Mouse (Mus musculus) thymus, adult 2 months (tissue): ENCODE results near the gene Tenm2.

Experiments used
- CTCF ChIP-seq: fragments of 200-500 bp; IDR thresholded peaks from 2 replicates; pipeline ENCODE4 v1.5.1; 2012; ENCODE audit warnings: mild to moderate bottlenecking, control low read depth, low read length, moderate library complexity, borderline replicate concordance; ENCODE audit not compliant: control insufficient read depth, poor library complexity, insufficient read depth; ENCODE audit errors: extremely low read depth
- POLR2A ChIP-seq: fragments of 200-500 bp; IDR thresholded peaks from 2 replicates; pipeline ENCODE4 v1.6.1; 2012; ENCODE audit warnings: mild to moderate bottlenecking, low read length, control low read depth, moderate library complexity; ENCODE audit not compliant: control insufficient read depth, poor library complexity, insufficient read depth; ENCODE audit errors: extremely low read depth

DNA sequence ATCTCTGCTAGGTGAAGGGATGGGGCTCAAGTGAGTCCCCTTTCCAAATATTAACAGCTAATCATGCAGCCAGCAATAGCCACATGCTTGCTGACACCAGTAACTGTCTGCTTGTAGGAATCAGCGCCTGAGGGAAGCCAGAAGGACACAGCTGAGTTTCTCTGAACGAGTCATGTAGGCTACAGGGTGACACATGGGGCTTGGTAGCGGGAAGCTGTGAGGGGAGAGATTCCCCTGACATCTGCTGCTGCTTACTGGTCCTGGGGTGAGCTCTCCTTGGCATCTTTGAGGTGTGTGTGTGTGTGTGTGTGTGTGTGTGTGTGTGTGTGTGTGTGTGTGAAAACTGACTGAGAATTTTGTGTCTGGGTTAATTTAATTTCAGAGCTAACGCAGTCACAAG is 708.3 kb downstream of the Tenm2 start:
- TF ChIP-seq CTCF: no peak
- no peak for TF ChIP-seq POLR2A
